In the genomic region with DNA sequence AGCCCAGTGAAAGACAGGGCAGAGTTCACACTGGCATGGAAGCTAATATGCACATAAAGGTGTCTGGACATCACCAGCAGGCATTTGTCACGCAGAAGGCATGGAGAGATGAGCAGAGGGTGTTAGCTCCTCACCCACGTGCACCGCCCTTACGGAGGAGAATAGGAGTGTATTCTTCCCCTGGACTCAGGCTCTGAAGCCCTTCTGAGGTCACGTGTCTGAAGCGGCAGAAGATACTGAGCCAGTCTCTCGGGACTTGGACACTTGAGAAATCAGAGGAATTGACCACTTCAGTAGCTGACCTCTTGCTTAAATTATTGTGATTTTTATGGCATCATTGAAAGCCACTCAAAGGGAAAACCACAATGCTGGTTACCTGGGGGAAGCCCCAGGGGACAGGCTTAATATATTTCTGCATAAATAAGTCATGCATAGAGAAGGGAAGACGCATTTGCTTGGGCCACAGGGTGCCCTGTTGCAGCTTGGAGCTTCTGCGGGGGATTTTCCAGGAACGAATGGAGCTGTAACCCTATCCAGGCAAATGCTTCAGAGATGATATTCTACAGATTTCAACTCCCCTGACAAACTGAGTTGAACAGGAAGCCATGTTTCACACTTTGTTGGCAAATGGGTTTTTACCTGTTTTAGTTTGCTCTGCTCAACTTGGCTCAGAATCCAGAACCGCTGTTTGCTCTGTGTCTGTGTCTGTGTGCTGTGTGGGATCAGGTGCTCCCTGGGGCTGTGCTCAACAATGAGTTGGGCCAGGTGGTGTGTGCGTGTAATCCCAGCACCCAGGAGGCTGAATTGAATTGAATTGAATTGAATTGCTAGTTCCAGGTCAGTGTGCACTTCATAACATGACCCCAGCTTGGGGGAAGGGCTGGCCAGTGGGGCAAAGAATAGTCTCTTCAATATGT, we compare ENCODE assay signal across 18 mouse cellular contexts.
DNase-seq lines count a peak whose midpoint lies in the region; ATAC-seq lines count a peak whose summit lies in the region.
"Had no signal": no experiment of that assay in that cellular context is flagged by ENCODE, and none has a peak within 500 bp of the region (broad histone marks: within the 10 kb centered on the region; RNA-seq: fewer than 3 reads in every experiment).

No protein-coding gene starts in this region.

- H3K9ac ChIP-seq in forebrain, embryonic 12.5 days: no peak overlapping the region
- H3K9ac ChIP-seq in forebrain, embryonic 14.5 days (ENCODE audit: low read length): no peak overlapping the region
- H3K9ac ChIP-seq in embryonic facial prominence, embryonic 14.5 days (ENCODE audit: low read depth, low read length): no peak overlapping the region
- no peak overlapping the region for H3K9ac ChIP-seq in midbrain, embryonic 12.5 days (replicated peaks)
- H3K9ac ChIP-seq: embryonic facial prominence, embryonic 13.5 days; limb, embryonic 12.5 days; liver, embryonic 13.5 days had no signal

- no peak overlapping the region for H3K4me2 ChIP-seq in forebrain, embryonic 12.5 days
- H3K4me2 ChIP-seq in forebrain, embryonic 14.5 days (ENCODE audit: low read length): no peak overlapping the region
- H3K4me2 ChIP-seq in embryonic facial prominence, embryonic 14.5 days (ENCODE audit: low read depth, low read length): no peak overlapping the region
- no peak overlapping the region for H3K4me2 ChIP-seq in midbrain, embryonic 12.5 days (replicated peaks)
- H3K4me2 ChIP-seq: embryonic facial prominence, embryonic 13.5 days; limb, embryonic 12.5 days; liver, embryonic 13.5 days had no signal

- no peaks in the 10 kb centered on the region for H3K36me3 ChIP-seq in forebrain, embryonic 12.5 days (replicated peaks)
- H3K36me3 ChIP-seq in forebrain, embryonic 14.5 days (ENCODE audit: control insufficient read depth, insufficient read depth, low read length): no peaks in the 10 kb centered on the region
- no peaks in the 10 kb centered on the region for H3K36me3 ChIP-seq in megakaryocyte, embryonic 14.5 days (replicated peaks; ENCODE audit: low read length)
- H3K36me3 ChIP-seq in embryonic facial prominence, embryonic 14.5 days (ENCODE audit: control insufficient read depth, insufficient read depth, low read length): no peaks in the 10 kb centered on the region
- no peaks in the 10 kb centered on the region for H3K36me3 ChIP-seq in midbrain, embryonic 12.5 days
- H3K36me3 ChIP-seq: embryonic facial prominence, embryonic 13.5 days; heart, embryonic 10.5 days; limb, embryonic 12.5 days; liver, embryonic 13.5 days had no signal

- H3K27me3 ChIP-seq in forebrain, embryonic 12.5 days: no peaks in the 10 kb centered on the region
- no peaks in the 10 kb centered on the region for H3K27me3 ChIP-seq in forebrain, embryonic 14.5 days (replicated peaks; ENCODE audit: control insufficient read depth, insufficient read depth, low read length)
- H3K27me3 ChIP-seq in megakaryocyte, embryonic 14.5 days (replicated peaks): no peaks in the 10 kb centered on the region
- no peaks in the 10 kb centered on the region for H3K27me3 ChIP-seq in embryonic facial prominence, embryonic 14.5 days (replicated peaks; ENCODE audit: control insufficient read depth, insufficient read depth, low read length)
- H3K27me3 ChIP-seq in midbrain, embryonic 12.5 days: no peaks in the 10 kb centered on the region
- H3K27me3 ChIP-seq: embryonic facial prominence, embryonic 13.5 days; limb, embryonic 12.5 days; liver, embryonic 13.5 days had no signal

- no peak overlapping the region for H3K4me3 ChIP-seq in forebrain, embryonic 12.5 days (replicated peaks)
- no peak overlapping the region for H3K4me3 ChIP-seq in forebrain, embryonic 14.5 days (ENCODE audit: low read depth, low read length)
- peak overlapping the region; percentile 4 for H3K4me3 ChIP-seq in megakaryocyte, embryonic 14.5 days (replicated peaks)
- no peak overlapping the region for H3K4me3 ChIP-seq in embryonic facial prominence, embryonic 14.5 days (ENCODE audit: low read depth, low read length)
- no peak overlapping the region for H3K4me3 ChIP-seq in midbrain, embryonic 12.5 days
- H3K4me3 ChIP-seq: embryonic facial prominence, embryonic 13.5 days; heart, embryonic 10.5 days; limb, embryonic 12.5 days; liver, embryonic 13.5 days had no signal

- H3K9me3 ChIP-seq in forebrain, embryonic 12.5 days: no peaks in the 10 kb centered on the region
- no peaks in the 10 kb centered on the region for H3K9me3 ChIP-seq in forebrain, embryonic 14.5 days (replicated peaks; ENCODE audit: control insufficient read depth, low read length)
- H3K9me3 ChIP-seq in megakaryocyte, embryonic 14.5 days: 0 out of 2 replicates have a peak, but pooled peaks cover 4% of the 10 kb centered on the region
- H3K9me3 ChIP-seq in embryonic facial prominence, embryonic 14.5 days (ENCODE audit: control insufficient read depth, low read length): no peaks in the 10 kb centered on the region
- no peaks in the 10 kb centered on the region for H3K9me3 ChIP-seq in midbrain, embryonic 12.5 days
- H3K9me3 ChIP-seq: embryonic facial prominence, embryonic 13.5 days; heart, embryonic 10.5 days; limb, embryonic 12.5 days; liver, embryonic 13.5 days had no signal

- H3K27ac ChIP-seq in forebrain, embryonic 12.5 days: 0 out of 2 replicates have a peak overlapping the region, but pooled peaks have one; percentile 20
- no peak overlapping the region for H3K27ac ChIP-seq in forebrain, embryonic 14.5 days (ENCODE audit: low read depth, low read length)
- H3K27ac ChIP-seq in embryonic facial prominence, embryonic 14.5 days (replicated peaks; ENCODE audit: low read depth, low read length): no peak overlapping the region
- 0 out of 2 replicates have a peak overlapping the region, but pooled peaks have one; percentile 11 for H3K27ac ChIP-seq in midbrain, embryonic 12.5 days (replicated peaks)
- H3K27ac ChIP-seq: embryonic facial prominence, embryonic 13.5 days; heart, embryonic 10.5 days; limb, embryonic 12.5 days; liver, embryonic 13.5 days had no signal

- ATAC-seq in forebrain, embryonic 12.5 days (ENCODE audit: low FRiP score): no peak
- no peak for ATAC-seq in forebrain, embryonic 14.5 days
- ATAC-seq in megakaryocyte, adult 5-6 weeks (ENCODE audit: poor library complexity, severe bottlenecking): no peak
- peak; percentile 80; the same call in 1 of the 2 replicates for ATAC-seq in embryonic facial prominence, embryonic 14.5 days (ENCODE audit: low read depth)
- peak; percentile 54; the same call in 1 of the 2 replicates for ATAC-seq in midbrain, embryonic 12.5 days (ENCODE audit: low FRiP score, low read depth)

- peaks cover 15% of the 10 kb centered on the region for H3K4me1 ChIP-seq in forebrain, embryonic 12.5 days
- no peaks in the 10 kb centered on the region for H3K4me1 ChIP-seq in forebrain, embryonic 14.5 days (ENCODE audit: control insufficient read depth, insufficient read depth, low read length)
- no peaks in the 10 kb centered on the region for H3K4me1 ChIP-seq in megakaryocyte, embryonic 14.5 days
- 0 out of 2 replicates have a peak, but pooled peaks cover 3% of the 10 kb centered on the region for H3K4me1 ChIP-seq in embryonic facial prominence, embryonic 14.5 days (ENCODE audit: control insufficient read depth, insufficient read depth, low read length)
- H3K4me1 ChIP-seq in midbrain, embryonic 12.5 days: peaks cover 14% of the 10 kb centered on the region
- H3K4me1 ChIP-seq: heart, embryonic 10.5 days; liver, embryonic 13.5 days had no signal

- DNase-seq in forebrain, embryonic 14.5 days (ENCODE audit: low spot score): no peak
- DNase-seq in embryonic facial prominence, embryonic 14.5 days (ENCODE audit: low spot score): peak; percentile 57
- DNase-seq in right cerebral cortex, adult 2 months (ENCODE audit: low spot score in 2 of 2): no peak
- no peak for DNase-seq in lung, postnatal 36 days
- DNase-seq: cerebellum, postnatal 10 days; gastrocnemius, postnatal 36 days; heart, postnatal 14 days; layer of hippocampus, adult 9-11 months; liver, embryonic 13.5 days; right cerebral cortex, postnatal 14 days; thymus, postnatal 25 days had no signal

- 62% methylated on average over 12 of the region's 12 CpGs for WGBS in forebrain, embryonic 12.5 days
- WGBS in forebrain, embryonic 14.5 days: 67% methylated on average over 12 of the region's 12 CpGs
- WGBS in embryonic facial prominence, embryonic 14.5 days: 59% methylated on average over 12 of the region's 12 CpGs
- WGBS in midbrain, embryonic 12.5 days: 51% methylated on average over 12 of the region's 12 CpGs

Comparison
In these comparisons a context has a peak if more than half of its experiments do, and no peak if none do; other contexts are left out.
1. H3K27ac ChIP-seq: peak in forebrain, embryonic 12.5 days (single experiment) and midbrain, embryonic 12.5 days (single experiment); none in forebrain, embryonic 14.5 days (single experiment) and embryonic facial prominence, embryonic 14.5 days (single experiment).
2. ATAC-seq: peak in embryonic facial prominence, embryonic 14.5 days (single experiment) and midbrain, embryonic 12.5 days (single experiment); none in forebrain, embryonic 12.5 days (single experiment), forebrain, embryonic 14.5 days (single experiment) and megakaryocyte, adult 5-6 weeks (single experiment).